Mouse (Mus musculus): ENCODE results near the gene Agtr1a. TPM values are rescaled to one million over a fixed set of nuclear protein-coding genes. Genes with fewer than 3 reads are reported as not detected.

The Agtr1a gene
- total RNA-seq (2021), result 100 to 1,000 TPM; 151 to 162 TPM
- long read RNA-seq, experiment 1, transcript Agtr1a-201 (3 exons, 2,199 nt), result major isoform, 52 of 57 reads
- long read RNA-seq, experiment 1, partial matches to known transcripts, result 0 of 57 reads
- long read RNA-seq, experiment 1, other reads (novel, unspliced or antisense), result 5 of 57 reads
- long read RNA-seq, experiment 2, transcript Agtr1a-201 (3 exons, 2,199 nt), result major isoform, 63 of 81 reads
- long read RNA-seq, experiment 2, partial matches to known transcripts, result 2 of 81 reads
- long read RNA-seq, experiment 2, other reads (novel, unspliced or antisense), result 15 of 81 reads

DNA sequence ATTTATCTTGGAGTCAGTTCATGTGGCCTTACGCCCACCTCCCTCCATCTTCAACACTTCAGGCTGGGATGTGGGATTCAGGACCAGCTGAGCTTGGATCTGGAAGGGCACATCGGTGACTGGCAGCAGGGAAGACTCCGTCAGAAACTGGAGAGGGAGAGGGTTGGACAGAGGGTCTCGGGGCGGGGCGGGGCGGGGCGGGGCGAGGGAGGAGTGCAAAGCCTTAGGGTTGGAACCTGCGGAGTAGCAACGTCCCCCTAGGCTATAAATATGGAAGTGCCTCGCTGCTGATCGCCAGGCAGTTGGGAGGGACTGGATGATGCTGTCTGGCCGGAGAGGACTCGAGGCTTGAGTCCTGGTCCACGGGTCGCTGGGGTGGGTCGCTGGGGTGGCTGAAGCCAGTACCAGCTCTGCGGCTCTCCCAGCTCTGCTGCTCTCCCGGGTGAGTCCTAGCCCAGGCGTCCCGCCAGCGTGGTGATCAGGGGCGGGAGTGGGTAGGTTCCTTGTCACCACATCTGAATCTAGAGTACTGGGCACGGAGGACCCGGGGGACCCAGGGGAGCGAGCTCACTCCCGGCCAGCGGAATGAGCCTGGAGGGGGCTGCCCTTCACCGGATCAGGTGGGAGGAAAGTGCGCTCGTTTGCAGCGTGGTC lies at the start of gene Agtr1a:
TSS of gene Agtr1a (plus strand) at position 294 of the 654 bp plus-strand sequence.
- DNase-seq (ENCODE audit: low spot score in 2 of 2), result peak; percentile 60 to 62

DNA sequence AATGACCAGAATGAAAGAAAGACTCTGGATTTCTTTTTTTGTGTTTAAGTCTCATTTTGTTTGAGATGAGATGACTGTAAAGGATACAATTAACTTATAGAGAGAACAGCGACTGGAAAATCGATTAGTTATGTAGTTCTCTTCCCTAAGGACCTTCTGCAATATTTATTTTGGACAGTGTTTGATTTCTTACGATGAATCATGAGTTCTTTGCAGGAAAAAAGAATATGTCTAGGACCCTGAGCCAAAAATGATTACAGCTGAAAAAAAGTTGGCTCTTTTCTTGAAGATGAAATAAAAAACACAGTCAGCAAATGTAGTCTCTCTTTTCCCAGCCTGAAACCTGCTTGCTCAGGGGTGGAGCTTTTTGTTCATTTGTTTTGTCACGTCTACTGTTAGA lies 26.0 kb upstream of the Agtr1a start:
- DNase-seq (ENCODE audit: low spot score in 2 of 2), result no peak

DNA sequence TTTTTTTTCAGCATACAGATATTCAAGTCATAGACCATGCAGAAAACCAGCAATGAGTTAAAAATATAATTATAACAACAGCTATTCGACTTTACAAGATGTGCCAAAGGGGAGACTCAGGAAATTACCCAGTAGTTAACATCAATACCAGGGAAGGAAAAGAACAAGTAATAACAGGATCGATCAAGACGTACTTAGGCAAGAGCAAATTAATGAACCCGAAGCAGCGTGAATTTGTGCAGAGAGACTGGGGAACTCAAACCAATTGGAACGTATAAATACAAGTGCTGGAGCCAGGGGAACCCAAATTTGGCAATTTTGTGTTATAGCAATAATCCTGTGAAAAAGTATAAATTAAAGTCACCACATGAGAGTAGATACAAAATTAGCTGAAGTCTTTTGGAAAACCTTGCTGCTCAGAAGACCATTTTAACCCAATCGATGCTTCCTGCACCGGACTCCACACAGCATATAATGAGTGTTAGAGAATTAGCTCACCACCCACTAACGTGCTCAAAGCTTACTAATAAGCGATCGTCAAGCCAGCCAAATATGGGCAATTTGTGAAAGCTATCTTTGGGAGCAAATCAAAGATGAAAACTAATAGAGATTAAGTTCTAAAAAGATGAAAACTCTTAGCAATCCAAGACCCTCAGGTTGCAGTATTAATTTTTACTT lies 11.4 kb upstream of the Agtr1a start:
- DNase-seq (ENCODE audit: low spot score in 2 of 2), result no peak

DNA sequence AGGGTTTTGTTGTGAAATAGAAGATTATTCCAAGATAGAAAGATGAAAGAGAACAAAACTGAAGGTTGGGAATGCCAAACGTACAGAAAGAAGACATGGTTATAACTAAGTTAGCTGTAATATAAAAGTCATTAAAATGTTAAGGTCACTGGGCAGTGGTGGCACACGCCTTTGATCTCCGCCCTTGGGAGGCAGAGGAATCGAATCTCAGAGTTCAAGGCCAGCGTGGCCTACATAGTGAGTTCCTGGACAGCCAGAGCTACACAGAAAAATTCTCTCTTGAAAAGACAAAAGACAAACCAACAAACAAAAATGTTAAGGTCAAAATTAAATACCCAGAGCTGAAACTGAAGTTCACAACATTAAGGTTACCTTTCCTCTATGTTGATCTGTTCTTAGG lies 5.2 kb upstream of the Agtr1a start:
- DNase-seq (ENCODE audit: low spot score in 2 of 2), result no peak

DNA sequence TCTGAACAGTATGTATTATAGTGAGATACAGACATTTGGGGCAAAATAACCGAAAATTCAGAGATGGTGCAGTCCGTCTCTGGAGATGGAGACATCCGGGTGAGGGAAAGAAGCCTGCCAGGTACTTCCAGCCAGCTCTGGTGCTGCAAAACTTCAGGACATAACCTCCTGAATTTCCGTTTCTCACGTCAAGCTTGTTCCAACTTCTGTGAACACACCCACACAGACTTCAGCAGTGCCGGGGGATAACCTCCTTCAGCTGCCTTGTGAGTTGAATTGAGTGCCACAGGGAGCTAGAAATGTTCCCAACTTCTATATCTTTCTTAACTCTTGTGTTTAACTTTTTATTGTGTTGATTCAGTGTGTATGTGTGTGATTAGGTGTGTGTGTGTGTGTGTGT lies 4.4 kb upstream of the Agtr1a start:
- no peak for DNase-seq (ENCODE audit: low spot score in 2 of 2)

DNA sequence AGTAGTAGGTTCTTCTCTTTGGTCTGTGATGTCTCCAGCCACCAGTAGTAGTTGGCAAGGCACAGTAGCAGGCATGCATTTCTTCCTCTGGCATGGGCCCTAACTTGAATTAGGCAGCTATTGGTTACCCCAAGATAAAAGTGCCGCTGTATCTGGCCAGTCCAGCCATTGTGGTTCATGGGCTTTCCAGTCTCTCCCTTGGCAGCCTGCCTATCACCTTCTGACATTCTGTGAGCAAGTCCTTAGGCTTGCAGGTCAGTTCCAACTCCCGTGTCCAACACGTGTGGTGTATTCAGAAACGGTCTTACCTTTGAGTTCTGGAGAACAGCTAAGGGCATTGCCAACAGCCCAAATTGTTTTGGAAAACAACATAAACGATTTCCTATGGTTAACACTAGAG lies 3.7 kb upstream of the Agtr1a start:
- DNase-seq (ENCODE audit: low spot score in 2 of 2), result no peak

DNA sequence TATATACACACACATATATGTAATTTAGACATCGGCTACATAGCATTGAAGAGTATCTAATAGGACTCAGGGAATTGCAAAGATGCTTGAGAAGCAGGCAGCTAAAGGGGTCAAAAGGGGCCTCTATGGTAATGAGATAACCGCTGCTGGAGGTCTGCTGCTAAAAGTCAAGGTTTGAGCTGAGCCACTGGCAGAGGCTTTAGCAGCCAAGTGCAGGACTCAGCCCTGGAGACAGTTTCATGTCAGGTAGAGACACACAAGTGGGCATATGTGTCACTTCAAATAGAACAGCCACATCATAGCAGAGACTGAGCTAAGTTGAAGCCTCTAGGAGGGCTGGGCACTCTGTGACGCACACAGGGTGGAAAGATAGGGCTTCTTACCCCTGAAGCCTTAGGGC lies 1.6 kb upstream of the Agtr1a start:
- no peak for DNase-seq (ENCODE audit: low spot score in 2 of 2)

DNA sequence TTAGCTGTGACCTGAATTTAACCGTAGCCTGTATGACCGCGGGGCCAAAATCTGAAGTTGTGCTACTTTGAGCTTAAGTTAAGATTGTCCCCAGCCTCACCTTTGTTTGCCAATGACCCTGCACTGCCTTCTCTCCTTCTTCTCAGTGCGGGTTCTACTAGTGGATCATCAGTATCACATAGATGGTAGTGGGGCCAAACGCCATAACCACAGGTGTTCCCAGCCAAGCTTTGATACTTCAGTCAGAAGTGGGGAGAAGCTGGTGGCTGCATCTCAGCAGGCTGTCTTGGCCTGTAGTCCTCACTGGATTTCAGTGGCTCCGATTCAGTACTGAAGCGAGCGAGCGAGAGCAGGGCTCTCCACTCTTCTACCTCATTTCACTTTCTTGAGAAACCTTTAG lies 672 bp downstream of the Agtr1a start:
- no peak for DNase-seq (ENCODE audit: low spot score in 2 of 2)

DNA sequence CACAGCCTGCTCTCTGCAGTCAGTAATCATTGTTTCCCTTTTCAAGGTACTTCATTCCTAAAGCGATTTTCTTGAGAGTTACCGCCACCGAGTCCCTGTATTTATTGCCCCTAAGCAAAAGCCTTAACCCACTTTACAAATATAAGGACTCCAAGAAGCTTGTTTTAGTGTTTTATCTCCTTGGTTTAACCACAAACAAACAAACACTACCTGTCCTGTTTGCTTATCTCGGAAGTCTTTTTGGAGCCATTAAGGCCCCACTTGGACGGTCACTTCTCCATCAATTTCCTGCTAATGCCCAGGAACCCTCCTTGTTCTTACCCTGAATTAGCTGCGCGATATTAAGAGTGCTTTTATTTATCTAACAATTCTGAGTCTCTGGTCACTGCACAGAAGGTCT lies 1.4 kb downstream of the Agtr1a start:
- DNase-seq (ENCODE audit: low spot score in 2 of 2), result no peak

DNA sequence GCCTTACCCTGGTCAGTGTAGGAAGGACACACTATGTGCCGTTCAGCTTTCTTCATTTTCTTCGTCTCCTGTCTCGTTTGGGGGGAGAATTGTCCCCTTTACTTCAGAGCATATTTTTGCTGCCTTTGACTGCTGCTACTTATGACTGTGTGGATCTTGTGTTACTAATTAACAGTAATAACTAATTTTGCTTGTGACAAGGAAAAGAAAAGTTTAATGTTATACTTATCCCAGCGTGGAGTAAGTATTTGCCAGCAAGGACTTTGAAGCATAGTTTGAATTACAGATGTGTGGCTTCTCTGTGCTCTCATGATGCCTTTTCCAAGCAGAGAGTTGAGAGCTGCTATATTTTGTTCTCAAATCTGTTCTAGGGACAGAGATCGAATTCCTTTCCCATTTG lies 2.3 kb downstream of the Agtr1a start:
- DNase-seq (ENCODE audit: low spot score in 2 of 2), result no peak

DNA sequence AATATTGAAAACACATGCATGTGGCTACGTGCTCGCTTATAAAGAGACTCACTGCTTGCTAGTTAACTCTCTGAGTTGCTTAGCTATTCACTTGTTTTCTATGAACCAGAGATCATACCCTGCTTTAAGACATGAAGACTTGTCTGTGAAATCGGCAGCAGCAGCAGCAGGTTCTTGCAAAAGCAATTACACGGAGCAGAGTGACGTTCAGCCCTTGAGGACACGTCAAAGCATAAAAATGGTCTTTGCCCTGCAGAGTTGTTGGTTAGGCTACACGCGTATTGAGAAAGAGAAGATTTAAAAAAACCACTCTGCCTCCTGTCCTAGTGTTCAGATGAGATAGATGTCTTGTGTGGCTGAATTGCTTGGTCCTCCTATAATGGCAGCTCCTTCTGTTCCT lies 3.7 kb downstream of the Agtr1a start:
- DNase-seq (ENCODE audit: low spot score in 2 of 2), result no peak

DNA sequence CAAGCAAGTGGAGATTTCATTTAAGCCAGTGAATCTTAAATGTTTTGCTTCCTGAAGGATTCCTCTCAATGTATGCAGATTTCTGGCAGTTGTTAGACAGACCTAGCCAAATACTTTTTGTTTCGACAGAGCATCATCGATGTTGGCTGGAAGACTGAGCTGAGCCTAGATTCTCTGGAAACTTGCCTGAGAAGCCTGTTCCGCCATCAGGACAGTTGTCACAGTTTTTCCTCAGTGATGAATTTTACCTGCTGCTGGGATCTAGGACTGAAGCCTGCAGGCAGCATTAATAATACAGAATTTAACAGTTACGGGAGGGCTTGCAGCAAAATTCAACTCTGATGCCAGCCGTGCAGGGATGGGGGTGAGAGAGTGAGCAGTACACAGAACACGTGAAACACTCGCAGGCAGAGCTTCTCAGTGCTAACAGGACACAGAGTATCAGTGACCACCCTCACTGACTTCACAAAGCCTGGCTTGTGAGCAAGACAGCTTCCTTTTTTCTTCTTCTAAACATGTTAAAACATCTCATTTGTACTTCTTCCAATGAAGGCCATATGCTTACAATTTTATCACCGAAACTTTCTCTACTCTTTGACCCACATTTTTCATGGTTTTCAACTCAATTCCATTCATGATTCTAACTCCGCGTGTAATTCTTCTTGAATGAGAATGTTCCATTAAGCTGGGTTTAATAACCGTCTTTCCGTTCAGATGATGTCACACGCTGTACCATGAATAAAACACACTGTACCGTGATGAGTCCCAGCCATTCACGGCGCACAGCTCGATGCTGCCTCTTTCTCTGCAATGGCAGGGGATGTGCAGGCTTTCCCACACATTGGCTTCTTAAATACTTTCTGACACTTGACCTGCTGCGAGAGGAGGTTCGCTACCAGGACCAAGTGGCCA lies 6.0 kb downstream of the Agtr1a start:
- DNase-seq (ENCODE audit: low spot score in 2 of 2), result no peak

DNA sequence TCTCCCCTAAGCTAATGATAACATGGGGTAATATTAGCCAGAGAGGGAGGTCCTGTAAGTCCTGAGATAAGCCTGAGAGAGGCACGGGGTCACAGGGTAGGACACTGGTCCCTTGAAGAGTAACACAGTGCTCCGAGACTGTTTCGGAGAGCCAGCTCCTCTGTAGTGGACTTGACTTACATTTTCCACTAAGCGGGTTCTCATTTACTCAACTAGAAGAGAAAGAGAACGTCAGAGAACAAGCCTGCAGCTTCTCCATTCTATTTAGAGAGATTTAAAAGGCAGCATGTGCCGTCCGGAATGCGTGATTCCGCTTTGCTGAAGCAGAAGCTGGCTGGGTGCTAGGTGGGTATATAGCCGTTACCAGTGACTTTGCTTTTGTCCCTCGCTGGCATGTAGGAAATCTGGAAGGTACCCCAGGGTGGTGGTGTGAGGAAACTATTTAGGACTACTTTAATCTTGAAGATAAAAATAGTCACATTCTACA lies 9.2 kb downstream of the Agtr1a start:
- DNase-seq (ENCODE audit: low spot score in 2 of 2), result no peak

DNA sequence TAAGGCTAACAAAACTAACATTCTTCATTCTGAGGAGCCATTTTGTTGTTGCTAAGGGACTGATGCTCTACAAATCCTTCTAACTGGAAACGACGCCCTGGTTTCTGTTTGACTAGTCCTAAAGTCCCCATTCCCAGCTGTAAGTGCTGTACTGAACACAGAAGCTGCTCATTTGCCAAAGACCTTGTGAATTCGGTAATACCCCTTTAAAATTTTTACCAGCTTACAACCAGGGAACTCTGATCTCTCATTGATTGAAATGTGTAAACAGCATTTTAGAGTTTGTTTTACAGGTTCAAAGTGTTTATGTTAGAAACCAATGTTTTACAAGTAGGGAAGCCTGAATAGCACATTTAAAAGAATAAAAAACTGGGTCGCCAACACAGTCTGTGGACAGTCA lies 10.6 kb downstream of the Agtr1a start:
- no peak for DNase-seq (ENCODE audit: low spot score in 2 of 2)

DNA sequence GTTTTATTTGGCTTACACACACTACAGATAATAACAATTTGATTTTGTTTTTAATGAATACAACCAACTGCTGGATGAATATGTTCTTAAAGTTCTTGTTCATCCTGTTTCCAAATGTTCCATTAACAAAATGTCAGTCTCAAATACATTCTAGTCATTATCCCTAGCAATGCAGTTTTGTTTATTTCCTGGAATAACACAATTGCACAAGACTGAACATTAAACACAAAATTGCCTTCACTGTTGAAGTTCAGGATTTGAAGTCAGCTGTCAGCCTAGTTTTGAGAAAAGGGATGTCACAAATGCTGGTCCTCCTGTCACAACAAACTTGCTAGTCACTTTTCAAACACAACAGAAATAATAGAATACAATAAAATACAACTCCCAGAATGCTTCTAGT lies 12.1 kb downstream of the Agtr1a start:
- no peak for DNase-seq (ENCODE audit: low spot score in 2 of 2)

DNA sequence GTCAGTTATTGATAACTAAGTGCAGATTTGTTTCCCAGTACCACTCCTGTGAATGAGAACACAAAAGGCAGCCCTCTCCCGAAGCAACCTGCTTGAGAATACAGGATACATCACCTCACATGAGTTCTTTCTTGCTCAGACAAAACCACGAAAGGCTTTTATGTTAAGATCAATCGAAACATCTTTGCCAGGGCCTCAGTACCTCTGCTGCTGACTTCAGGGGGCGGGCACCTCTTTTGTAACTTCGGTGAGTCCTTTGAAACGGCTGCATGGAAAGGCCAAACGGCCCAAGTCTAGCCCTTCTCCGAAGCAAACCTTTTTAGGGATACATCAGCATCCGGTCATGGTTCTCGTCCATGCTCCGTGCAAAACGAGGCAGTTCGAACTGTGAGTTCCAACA lies 15.7 kb downstream of the Agtr1a start:
- no peak for DNase-seq (ENCODE audit: low spot score in 2 of 2)

DNA sequence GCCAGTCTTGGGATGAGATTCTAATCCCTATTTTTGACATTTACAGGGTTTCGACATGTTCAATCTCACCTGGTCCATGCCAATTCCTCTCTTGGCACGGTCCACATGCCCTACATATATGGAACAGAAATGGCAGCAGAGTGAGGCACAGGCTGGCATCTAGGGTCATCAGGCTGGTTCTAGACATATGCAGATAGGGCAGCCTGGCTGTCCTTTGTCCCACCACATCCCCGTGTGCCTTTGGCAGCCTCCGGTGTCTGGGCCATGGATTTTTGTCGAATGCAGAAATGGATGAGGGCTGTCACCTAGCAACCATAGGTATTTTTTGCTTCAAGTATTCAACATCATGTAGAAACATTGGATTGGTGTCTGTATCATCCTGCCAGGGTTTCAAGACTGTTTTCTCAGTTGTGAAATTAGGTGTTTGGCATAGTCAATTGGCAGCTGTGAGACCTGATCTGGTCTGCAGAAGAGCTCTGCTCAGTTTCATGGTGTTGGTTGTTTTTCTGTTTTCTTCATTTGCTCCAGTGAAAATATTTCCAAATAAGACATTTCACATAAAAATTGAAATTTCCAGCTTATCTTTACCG lies 18.8 kb downstream of the Agtr1a start:
- no peak for DNase-seq (ENCODE audit: low spot score in 2 of 2)

DNA sequence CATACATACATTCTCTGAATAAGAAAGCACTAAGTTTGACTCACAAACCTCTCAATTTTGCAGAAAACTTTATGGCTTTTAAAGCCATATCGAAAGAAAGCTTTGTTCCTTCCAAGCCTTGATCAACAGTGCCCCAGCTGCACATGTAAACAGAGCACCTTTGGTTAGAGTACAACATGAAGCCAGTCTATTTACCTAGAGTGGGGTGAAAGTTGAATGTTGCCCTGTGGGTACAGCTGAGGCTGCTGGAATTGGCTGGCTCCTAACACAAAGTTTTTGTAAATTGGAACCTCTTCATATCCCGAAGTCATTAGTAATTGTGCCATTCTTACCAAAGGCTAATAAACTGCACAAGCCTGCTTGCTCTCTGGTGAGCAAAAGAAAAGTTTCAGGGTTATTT lies 19.7 kb downstream of the Agtr1a start:
- DNase-seq (ENCODE audit: low spot score in 2 of 2), result no peak

DNA sequence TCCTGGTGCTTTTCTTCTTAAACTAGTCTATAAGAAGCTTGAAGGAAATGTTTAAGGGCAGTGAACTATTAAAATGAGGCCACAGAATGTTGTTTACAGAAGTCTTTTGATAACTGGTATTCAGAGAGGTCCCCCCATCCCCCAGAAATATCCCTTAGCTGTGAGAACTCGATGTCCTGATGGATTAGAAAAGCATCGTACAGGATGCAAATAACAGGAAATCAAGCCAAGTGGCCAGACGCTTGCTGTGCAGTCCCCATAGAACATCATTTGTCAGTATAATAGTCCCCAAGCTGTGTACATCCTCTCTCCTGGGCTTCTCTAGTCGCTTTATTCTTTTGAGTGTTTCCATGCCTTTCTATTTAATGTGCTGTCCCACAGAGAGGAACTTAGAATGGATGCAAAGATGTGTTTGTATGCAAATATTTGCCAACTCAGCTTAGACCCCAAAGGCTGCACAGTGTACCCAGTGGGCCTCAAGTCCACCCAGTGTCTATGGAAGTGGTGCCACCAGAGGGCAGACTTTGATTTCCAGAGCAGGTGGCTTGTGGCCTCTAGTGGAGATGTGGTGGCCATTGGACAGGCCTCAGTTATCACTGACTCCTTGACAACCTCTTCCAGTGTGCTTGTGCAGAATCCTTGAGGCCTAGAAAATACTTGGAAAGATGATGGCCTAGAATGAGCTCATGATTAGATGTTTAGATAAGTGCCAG lies 22.4 kb downstream of the Agtr1a start:
- no peak for DNase-seq (ENCODE audit: low spot score in 2 of 2)

DNA sequence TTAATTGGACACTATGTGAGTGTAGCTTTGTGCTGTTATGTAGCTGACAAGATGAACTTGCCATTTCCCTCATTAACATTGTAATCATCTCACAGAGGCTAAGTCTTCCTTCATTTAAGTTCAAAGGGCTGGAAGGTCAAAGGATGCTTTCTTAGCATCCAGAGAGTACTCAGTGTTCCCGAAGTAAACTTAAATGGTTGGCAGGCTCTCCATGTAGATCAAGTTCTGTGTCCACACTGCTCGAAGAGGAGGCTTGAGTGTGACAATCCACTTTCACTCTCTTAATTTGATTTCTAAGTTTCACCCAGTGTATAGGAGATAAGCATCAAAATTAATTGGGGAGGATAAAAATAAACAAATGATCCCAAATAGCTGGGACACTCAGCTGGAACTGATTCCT lies 23.6 kb downstream of the Agtr1a start:
- DNase-seq (ENCODE audit: low spot score in 2 of 2), result no peak
